Mouse (Mus musculus) erythroid progenitor cell, adult 5-6 weeks (primary cell): ENCODE measurements around the gene Cdk5rap3. TPM values are rescaled to one million over a fixed set of nuclear protein-coding genes. Genes with fewer than 3 reads are reported as not detected.

Experiments used
- ATAC-seq: replicated peaks from 2 replicates; pipeline ENCODE4 v1.8.0; 2016; ENCODE audit warnings: moderate number of reproducible peaks, mild to moderate bottlenecking, moderate TSS enrichment, inconsistent platforms; ENCODE audit not compliant: poor library complexity, low FRiP score, severe bottlenecking
- total RNA-seq, 2 experiments: library from RNA; stranded (forward) in 1 of 2; stranded (reverse) in 1 of 2; fragments of 150-400 nt in 1 of 2; fragments of 186-747, 209-891 nt in 1 of 2; gene quantifications; 2 replicates each; pipeline versions ENCODE4 v1.2.3 to v1.2.4; 2015 to 2017; ENCODE audit warnings: low replicate concordance in 2 of 2

Cdk5rap3 gene
- total RNA-seq (2015; ENCODE audit: low replicate concordance) (7.9 and 9.6 TPM in 2 replicates), total RNA-seq (2017; ENCODE audit: low replicate concordance) (21.6 and 25.2 TPM in 2 replicates)

DNA sequence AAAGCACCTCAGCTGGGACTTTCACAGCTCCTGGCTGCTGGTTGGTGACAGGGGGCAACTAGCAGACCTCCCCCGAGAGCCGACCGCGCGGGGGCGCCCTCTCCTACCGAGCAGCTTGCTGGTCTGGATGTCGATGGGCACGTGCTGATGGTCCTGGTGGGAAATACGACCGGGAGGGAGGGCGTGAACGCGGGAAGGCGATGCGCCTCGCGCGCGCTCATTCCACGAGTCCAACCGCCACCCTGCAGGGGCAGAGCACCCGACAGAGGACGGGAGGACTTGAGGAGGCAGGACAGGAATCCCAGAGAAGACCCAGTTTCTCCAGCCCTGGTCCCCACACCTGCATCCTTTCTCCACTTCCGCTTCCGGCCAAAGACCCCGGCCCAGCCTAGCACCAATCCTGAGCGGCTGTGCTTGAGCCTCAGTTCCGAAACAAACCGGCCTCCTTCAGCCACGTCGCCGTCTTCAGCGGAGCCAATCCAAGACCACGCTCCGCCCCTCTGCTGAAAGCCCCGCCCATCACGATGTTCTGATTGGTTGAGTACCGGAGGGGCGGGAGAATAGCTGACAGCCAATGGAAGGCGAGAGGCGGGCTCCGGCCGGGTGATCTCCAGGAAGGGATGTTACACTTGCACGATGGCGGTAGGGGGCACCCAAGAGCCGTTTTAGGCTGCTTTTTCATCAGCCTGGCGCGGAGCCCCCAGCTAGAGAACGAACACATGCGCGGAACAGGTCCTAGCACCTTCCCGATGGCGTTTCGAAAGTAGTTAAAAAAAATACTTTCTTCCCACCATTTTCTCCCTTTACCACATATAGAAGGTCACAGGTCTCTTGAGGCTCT is at the start of gene Cdk5rap3:
Cdk5rap3 (minus strand) TSS at position 453 of the 841 bp plus-strand sequence.
- ATAC-seq: peak; percentile 83

DNA sequence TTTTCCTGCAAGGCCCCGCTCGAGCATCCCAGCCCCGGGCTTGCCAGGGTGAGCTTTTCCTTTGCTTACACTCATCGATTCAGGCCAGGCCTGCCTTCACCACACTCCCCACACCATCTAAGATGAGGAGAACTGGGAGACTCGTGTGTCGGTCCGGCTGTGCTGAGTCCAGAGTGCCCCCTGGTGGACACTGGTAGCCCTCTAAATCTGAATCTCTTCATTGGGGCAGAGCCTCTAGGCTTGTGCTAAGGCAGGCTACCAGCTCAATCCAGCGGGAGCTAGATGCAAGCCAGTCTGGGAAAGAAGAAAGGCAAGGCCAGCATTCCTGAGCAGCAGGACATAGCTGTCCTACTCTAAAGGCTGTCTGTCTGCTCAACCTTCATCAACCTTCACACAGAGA is 47.3 kb upstream of the Cdk5rap3 start:
- ATAC-seq: peak; percentile 89

DNA sequence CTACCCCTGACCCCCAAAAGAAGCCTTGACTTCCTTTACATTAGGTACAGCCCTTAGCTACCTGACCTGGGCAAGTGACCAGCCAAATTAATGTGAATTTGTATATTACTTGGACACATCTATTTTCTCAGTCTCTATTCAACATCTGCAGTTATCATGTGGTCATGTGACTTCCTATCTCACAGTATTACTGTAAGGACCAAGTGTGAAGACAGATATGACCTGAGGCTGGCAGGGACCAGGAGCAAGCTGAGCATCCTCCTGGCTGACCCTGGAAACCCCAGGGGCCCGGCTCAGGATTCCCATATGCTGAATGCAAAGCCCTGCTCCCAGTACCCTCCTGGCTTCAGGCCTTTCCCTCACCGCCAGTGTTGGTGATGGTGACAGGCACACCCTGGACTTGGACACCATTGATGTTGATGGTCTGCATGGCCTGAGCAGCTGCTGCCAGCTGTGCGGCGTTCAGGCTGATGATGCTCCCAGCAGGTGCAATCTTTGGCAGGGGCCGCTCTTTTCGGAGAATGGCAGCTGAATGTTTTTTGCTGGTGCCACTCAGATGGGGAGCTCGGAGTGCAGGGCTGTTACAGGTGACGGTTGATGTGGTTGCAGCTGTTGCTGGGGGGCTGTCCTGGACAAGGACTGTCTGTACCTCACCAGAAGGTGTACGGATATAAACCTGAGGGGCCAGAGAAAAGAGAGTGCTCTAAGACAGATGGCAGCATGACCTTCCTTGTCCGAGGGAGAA is 40.9 kb upstream of the Cdk5rap3 start:
- ATAC-seq: peak; percentile 53

DNA sequence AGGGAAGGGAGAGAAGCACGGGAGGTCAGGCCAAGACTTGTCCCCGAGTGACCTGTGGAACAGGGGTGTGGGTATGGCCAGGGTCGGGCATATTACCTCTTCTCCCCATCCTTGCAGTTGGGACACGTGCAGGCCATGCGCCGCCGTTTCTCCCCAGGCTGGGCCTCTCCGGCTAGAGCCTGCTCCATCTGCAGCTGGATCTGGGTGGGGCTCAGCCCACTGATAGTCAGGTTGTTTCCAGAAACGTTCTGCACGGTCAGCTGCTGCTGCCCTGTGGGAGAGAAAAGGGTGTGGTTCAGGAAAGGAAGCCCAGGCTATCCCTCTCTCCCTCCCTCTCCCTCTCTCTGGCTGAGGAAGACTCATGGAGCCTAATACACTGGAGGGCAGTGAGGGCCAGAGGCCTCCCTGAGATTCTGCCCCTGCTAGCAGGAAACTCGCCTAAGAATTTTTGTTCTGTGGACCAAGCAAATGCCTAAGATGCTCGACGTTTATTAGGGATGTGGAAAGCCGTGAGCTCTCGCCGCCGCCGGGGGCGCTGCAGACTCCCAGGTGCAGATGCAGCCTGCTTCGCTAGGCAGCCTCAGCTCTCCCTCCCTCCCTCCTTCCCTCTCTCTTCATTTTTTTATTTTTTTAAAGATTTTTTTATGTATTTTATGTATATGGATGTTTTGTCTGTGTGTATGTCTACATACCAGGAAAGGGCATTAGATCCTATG is 39.9 kb upstream of the Cdk5rap3 start:
- peak; percentile 81 for ATAC-seq

DNA sequence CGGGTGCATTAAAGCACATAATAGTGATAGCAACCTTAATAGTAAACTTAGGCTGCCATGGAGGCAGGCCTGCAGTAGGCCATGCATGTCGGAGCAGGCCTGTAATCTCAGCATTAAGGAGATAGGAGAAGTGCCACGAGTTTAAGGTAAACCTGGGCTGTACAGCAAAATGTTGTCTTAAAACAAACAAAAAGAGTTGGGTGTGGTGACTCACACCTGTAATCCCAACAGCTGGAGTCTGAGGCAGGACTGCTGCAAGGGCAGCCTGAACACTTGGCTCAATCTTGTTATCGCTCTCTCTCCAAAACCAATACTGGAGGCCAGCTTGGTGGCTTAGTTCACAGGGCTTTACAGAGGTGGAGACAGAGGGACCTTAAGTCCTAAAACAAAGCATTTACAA is 38.8 kb upstream of the Cdk5rap3 start:
- ATAC-seq: no peak

DNA sequence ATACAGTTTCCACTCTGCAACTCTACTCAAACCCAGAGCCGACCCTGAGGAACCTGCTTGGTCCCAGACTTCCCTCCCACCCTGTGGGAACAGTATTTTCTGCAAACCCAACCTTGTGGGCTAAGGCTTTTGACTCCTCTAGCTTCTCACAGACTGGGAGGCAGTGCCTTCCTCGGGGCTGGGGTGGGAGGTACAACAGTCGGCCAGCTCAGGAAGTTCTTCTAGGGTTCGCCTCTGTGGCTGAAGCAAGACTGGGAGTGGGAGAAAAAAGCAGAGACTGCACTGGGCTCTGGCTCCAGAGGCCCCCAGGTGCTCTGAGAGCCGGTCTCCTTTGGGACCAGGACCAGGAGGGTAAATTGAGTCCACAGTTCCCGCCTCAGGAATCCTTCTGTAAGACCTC is 36.6 kb upstream of the Cdk5rap3 start:
- ATAC-seq: no peak

DNA sequence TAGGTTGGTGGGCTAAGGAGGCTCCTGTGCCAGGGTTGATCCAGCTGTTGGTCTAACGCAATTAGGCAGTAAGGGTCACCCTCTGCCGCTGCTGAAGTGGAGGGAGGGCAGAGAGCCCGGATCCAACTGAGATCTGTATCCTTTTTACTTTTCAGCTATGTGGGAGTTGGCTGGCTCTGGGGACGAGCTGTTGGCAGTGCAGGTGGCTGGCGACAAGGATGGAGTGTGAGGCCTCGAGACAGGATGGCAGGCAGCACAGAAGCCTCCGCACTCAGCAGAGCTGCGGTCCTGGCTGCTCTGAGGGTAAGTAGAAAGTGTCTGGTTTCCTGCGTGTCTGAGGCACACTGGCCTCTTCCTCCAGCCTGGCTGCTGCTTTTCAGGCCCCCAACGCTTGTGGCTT is 36.1 kb upstream of the Cdk5rap3 start:
- no peak for ATAC-seq

DNA sequence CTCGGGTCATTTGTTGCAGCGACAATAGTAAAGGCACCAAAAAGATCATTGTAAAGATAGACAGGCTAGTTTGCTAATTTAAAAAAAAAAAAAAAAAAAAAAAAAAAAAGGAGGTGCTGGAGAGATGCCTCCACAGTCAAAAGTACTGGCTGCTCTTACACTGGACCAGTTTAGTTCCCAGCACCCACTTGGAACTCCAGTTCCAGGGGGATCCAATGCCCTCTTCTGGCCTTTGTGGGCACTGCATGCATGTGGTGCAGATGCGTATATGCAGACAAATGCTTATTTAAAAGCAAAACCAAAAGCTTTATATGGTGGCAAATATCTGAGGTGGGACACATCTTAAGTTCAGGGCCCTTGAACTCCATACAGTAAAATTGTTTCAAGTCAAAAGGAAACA is 34.5 kb upstream of the Cdk5rap3 start:
- no peak for ATAC-seq

DNA sequence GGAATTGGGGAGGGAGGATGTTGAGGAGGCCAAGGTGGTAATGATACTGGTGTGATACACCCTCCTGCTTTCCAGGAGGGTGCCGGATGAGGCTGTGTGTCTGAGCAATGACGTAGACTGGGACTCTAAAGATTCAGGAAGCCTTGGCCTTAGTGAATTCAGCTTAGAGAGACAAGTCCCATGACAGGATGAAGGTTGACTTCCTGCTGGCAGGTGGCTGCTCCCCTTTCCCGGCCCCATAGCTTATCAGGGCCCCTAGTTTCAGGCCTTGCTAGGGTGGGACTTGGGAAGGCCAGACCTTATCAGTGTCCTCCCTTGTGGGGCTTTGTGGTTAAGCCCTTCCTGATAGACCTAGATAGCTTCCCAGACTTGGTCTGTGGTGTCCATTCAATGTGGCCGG is 31.6 kb upstream of the Cdk5rap3 start:
- peak; percentile 70 for ATAC-seq

DNA sequence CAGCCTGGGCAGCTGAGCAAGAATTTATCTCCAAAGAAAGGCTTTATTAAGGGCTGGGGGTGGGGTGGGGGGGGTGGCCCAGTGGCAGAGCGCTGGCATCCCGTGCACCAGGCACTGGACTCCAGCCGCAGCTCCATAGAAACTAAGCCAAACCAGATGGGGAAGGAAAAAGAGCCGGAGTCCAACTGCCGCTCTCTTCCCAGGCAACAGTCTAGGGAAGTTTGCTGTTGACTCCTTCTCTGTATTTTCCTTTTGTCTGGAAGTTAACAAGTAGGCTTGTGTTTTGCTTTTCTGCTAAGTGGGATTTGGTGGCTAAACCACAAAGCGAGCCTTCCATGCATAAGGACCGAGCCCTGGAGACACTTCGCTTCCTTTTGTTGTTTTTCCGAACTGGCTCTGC is 30.2 kb upstream of the Cdk5rap3 start:
- no peak for ATAC-seq

DNA sequence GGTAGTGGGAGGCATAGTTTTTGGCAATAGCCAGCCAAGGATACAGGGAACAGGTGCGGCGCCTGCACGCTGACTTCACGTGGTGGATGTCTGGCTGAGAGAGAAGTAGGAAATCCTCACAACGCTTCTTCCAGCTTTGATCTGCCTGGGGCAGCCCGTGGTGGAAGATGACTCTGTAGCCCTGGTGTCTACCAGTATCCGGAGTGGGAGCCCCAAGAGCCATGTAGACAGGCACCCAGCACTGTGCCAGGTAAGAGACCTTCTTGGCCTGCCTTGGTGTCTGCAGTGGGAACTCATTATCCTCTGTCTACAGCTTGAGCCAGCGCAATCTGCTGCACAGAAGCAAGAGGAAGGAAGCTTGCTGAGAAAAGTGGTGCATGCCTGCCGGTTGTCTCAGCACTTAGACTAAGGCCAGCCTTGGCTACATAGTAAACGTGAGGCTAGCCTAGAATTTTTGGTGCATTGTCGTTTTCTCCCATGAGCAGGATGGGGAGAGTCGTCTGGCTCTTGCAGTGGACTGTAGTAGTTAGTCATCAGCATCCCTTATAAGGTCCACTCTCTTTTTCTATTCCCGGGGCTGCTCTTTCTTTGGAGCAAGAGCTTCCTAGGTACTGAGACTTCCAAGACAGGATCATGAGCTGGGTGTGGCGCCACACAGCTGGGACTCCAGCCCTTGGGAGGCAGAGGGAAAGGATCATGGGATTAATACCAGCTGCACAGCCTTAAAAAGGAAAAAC is 28.7 kb upstream of the Cdk5rap3 start:
- ATAC-seq: no peak

DNA sequence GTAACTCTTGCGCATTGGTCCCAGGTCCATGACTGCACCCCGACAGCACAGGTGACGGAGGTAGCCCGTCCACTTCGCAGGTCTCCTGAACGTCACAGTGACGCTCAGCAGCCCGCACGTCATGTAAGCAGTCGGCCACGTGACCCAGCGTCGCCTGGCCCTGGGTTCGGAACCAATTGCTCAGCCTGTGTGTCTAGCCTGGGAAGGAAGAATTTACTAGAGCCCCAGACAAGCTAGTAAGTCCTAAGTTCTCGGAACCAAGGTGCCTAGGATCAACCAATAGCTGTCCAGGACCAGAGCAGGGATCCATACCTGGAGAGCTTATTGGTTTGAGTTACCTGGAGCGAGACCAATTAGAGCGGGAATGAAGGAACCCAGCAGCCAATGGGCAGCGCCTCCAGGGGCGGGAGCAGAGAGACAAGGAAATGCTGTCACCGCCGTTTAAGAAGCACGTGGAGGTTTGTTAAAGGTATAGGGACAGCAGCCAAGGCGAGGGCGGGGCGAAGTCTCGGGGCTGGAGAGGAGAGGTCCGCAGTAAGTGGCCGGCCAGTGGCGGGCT is 27.5 kb upstream of the Cdk5rap3 start, which contains the start of gene Pnpo:
Pnpo (minus strand) TSS at position 241 of the 559 bp plus-strand sequence.
- peak; percentile 73 for ATAC-seq

DNA sequence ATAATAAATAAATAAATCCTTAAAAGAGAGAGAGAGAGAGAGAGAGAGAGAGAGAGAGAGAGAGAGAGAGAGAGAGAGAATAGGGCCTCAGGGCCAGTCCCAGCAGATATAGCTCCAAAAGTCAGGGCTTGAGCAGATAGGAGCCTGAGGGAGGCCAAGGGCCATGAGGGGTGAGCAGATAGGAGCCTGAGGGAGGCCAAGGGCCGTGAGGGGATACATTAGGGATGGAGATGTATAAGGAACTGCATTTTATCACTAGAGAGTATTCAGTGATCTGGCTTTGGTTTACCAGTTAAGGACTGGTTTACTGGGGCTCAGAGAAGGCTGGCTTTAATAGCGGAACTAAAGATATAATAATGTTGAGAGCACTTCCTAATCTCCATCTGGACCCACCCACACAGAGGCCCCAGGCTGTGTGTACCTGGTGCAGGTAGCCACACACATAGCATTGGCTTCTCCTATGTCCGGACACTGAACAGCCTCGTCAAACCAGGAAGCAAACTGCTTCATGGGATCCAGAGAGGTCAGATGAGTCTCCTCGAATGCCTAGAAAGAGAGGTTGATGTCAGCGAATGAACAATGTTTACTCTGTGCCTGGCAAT is 25.8 kb upstream of the Cdk5rap3 start:
- ATAC-seq: peak; percentile 51

DNA sequence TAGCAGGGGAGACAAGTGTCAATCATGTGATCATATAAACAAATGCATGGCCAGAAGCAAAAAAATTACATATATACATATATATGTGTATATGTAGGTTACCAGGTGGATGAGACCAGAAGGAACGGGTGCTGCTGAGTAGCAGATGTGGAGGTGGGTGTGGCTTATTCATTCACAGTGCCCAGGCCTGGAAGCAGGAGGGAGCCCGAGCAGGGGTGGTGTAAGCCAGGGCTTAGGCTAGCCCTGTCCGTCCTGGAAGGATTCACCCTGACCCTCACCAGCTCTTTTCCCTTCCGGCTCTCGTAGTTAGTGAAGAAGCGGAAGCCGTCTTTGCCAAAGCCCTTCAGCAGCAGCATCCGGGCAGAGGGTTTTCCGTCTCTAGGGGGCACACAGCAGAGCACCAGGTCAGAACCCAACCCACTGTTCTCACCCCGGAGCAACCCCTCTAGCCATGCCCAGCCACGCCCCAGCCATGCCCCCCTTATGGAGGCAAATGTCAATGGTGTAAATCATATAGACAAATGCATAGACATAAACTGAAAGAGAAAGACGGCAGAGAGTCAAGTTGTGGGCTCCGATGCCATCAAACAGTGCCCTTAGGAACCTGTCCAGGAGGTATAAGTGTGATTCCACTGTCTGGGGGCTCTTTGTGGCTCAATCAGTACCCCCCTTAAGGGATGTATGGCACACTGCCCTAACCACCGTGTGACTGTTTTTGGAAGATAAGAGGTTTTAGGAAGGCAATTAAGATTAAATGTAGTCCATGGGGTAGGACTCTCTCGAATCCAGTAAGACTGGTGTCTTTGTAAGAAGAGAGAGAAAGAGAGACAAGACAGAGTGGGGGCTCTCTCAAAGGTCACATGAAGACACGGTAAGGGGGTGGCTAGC is 24.5 kb upstream of the Cdk5rap3 start:
- ATAC-seq: peak; percentile 37

DNA sequence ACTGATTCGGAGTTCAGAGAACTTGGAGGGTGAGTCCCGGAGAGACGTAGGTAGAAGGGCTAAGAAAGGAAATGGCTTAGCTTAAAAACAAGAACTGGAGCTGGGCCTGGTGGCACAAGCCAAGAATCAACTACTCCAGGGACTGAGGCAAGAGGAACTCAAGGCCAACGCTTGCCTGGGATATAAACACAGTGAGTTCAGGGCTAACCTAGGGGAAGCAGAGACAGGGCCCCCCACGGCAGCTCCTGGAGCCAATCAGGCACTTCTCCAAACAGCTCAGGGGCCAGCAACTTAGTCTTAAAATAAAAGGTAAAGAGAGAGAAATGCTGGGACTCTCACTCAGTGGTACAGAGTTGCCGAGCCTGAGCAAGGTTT is 22.1 kb upstream of the Cdk5rap3 start:
- ATAC-seq: no peak

DNA sequence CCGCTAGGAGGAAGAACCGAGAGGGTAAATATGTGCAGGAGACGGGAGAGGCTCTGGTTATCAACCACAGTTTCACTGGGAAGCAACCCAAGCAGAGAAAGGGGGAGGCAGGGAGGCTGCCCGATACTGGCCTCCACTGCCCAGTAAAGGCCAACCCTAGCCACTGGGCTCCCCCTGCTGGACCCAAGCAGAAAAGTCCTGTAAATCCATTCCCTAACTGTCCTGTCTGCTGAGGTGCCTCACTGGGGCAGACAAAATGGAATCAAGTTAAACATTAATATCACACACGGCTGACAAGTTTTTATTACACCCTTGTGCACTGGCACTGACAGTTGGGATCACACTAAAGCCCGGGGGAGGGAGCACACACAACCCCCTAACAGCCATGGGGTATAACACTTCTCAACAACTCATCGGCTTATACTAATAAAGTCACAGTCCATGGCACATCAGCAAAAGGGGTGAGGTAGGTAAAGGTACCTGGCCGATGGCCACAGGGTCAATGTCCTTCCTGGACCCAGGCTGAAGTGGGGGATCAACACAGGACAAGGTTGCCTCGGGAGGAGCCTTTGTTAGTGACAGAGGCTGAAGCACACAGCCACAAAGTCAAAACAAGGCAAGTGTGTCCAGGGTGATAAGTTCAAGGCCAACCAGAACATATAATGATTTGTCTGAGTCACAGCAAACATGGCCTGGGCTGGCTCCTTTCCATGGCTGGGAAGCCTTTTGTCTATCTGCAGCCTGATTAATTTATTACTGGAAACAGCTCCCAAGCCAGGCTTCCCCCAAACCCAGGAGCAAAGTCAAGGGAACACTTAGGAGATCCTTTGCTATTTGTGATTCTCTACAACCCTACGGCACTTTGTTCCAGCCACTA is 21.5 kb upstream of the Cdk5rap3 start:
- peak; percentile 64 for ATAC-seq
